Mouse (Mus musculus) spleen, embryonic (tissue): Measurements from ENCODE around the gene Rassf7.
"Not testable (repeated sequence)": the region's sequence is repeated elsewhere in the genome, so short reads cannot be mapped to it uniquely, and the experiment has no call there.

Experiments used
- CTCF ChIA-PET: fragments of 350-600 bp; sonication (Branson Sonifier 250); formaldehyde crosslinking; loops from one replicate; lab custom pipeline; 2022; lab: Charles Lee

Gene Rassf7

GRCm38 (mm10) chr7:141221249-141222125 is 5.8 kb downstream of the Rassf7 start:
- CTCF ChIA-PET: no interaction called here

- CTCF ChIA-PET: no interaction called here
Observed at GRCm38 (mm10) chr7:141222126-141222467, 6.4 kb downstream of the Rassf7 start.

- CTCF ChIA-PET: no interaction called here
Observed at GRCm38 (mm10) chr7:141222696-141223215, 7.1 kb downstream of the Rassf7 start.

- CTCF ChIA-PET: interaction anchor here (0.6 to 0.7 kb wide), 2 partner anchors 106 to 141 kb away, joined by 3 to 8 read pairs; no protein-coding TSS in a partner anchor
Observed at GRCm38 (mm10) chr7:141226535-141226934, 10.9 kb downstream of the Rassf7 start.

GRCm38 (mm10) chr7:141227796-141228195 is 12.1 kb downstream of the Rassf7 start:
- CTCF ChIA-PET: interaction anchor here (1.0 kb wide), 1 partner anchor 133 kb away, joined by 4 read pairs; no protein-coding TSS in a partner anchor

GRCm38 (mm10) chr7:141228279-141229067 is 12.8 kb downstream of the Rassf7 start, which contains the start of gene Phrf1:
Gene Phrf1 (plus strand): TSS chr7:141228784.
- CTCF ChIA-PET: interaction anchor here (1.0 kb wide), 1 partner anchor 133 kb away, joined by 4 read pairs; no protein-coding TSS in a partner anchor

- CTCF ChIA-PET: interaction anchor here (0.6 kb wide), 1 partner anchor 219 kb away, joined by 3 read pairs; no protein-coding TSS in a partner anchor
Observed at GRCm38 (mm10) chr7:141229702-141230101, 14.0 kb downstream of the Rassf7 start.

GRCm38 (mm10) chr7:141230570-141230969 is 14.9 kb downstream of the Rassf7 start:
- CTCF ChIA-PET: no interaction called here

- CTCF ChIA-PET: no interaction called here
Observed at GRCm38 (mm10) chr7:141231111-141231510, 15.5 kb downstream of the Rassf7 start.

- CTCF ChIA-PET: no interaction called here
Observed at GRCm38 (mm10) chr7:141231551-141231950, 15.9 kb downstream of the Rassf7 start.

- CTCF ChIA-PET: not testable (repeated sequence)
Observed at GRCm38 (mm10) chr7:141250486-141250885, 34.8 kb downstream of the Rassf7 start.

- CTCF ChIA-PET: no interaction called here
Observed at GRCm38 (mm10) chr7:141256159-141256558, 40.5 kb downstream of the Rassf7 start.

GRCm38 (mm10) chr7:141261480-141261879 is 45.8 kb downstream of the Rassf7 start:
- CTCF ChIA-PET: interaction anchor here (0.8 kb wide), 1 partner anchor 15 kb away, joined by 3 read pairs; no protein-coding TSS in a partner anchor

GRCm38 (mm10) chr7:141263640-141264039 is 48.0 kb downstream of the Rassf7 start:
- CTCF ChIA-PET: no interaction called here

GRCm38 (mm10) chr7:141264041-141264700 is 48.5 kb downstream of the Rassf7 start:
- CTCF ChIA-PET: interaction anchor here (1.0 kb wide), 1 partner anchor 52 kb away, joined by 3 read pairs; no protein-coding TSS in a partner anchor

- CTCF ChIA-PET: interaction anchor here (1.0 kb wide), 1 partner anchor 51 kb away, joined by 3 read pairs; no protein-coding TSS in a partner anchor
Observed at GRCm38 (mm10) chr7:141264761-141265410, 49.2 kb downstream of the Rassf7 start.

- CTCF ChIA-PET: interaction anchor here (1.0 kb wide), 1 partner anchor 50 kb away, joined by 3 read pairs; no protein-coding TSS in a partner anchor
Observed at GRCm38 (mm10) chr7:141265411-141265738, 49.7 kb downstream of the Rassf7 start.

- CTCF ChIA-PET: interaction anchor here (0.7 kb wide), 1 partner anchor 22 kb away, joined by 3 read pairs; no protein-coding TSS in a partner anchor
Observed at GRCm38 (mm10) chr7:141265739-141266561, 50.3 kb downstream of the Rassf7 start, which contains the start of gene Irf7. Gene Irf7 (minus strand): TSS chr7:141266481.
